Mouse (Mus musculus) limb, embryonic 12.5 days (tissue): ENCODE results near the gene Tedc2. TPM values are rescaled to one million over a fixed set of nuclear protein-coding genes. Genes with fewer than 3 reads are reported as not detected.
A peak's percentile ranks its signal among the peaks of the same experiment; 100 is the strongest.

Source experiments
- ATAC-seq: fragments of 200-750 bp; cut with Nextera tagmentation; 2 replicates; pipeline ENCODE4 v1.8.0; 2017; ENCODE audit warnings: low read depth, moderate TSS enrichment; ENCODE audit not compliant: insufficient number of reproducible peaks, insufficient read depth, low FRiP score, low TSS enrichment
- H3K27ac ChIP-seq: fragments of 300-500 bp; sonication (generic); 2 replicates; pipeline ENCODE4 v1.5.1; 2016; ENCODE audit warnings: mild to moderate bottlenecking, moderate library complexity
- H3K27me3 ChIP-seq: fragments of 300-500 bp; sonication (generic); 2 replicates; pipeline ENCODE4 v1.6.1; 2016; ENCODE audit warnings: mild to moderate bottlenecking, moderate library complexity
- H3K36me3 ChIP-seq: fragments of 300-500 bp; sonication (generic); 2 replicates; pipeline ENCODE4 v1.6.1; 2016; ENCODE audit warnings: mild to moderate bottlenecking, moderate library complexity
- H3K4me1 ChIP-seq: fragments of 300-500 bp; sonication (generic); replicated peaks from 2 replicates; pipeline ENCODE4 v1.6.1; 2016
- H3K4me2 ChIP-seq: fragments of 300-500 bp; sonication (generic); 2 replicates; pipeline ENCODE4 v1.6.1; 2016; ENCODE audit warnings: mild to moderate bottlenecking, moderate library complexity
- H3K4me3 ChIP-seq: fragments of 300-500 bp; sonication (generic); replicated peaks from 2 replicates; pipeline ENCODE4 v1.5.1; 2016; ENCODE audit warnings: mild to moderate bottlenecking
- H3K9ac ChIP-seq: fragments of 300-500 bp; sonication (generic); replicated peaks from 2 replicates; pipeline ENCODE4 v1.6.1; 2016; ENCODE audit warnings: mild to moderate bottlenecking, moderate library complexity
- H3K9me3 ChIP-seq: fragments of 300-500 bp; sonication (generic); 2 replicates; pipeline ENCODE4 v1.6.1; 2016; ENCODE audit warnings: mild to moderate bottlenecking, moderate library complexity
- WGBS: fragments of 180-500 bp; shearing (Covaris S2); methylation state at CpG from one replicate; pipeline ENCODE4 v1.1.7; 2016; 5-methylcytosine and 5-hydroxymethylcytosine counted together
- polyA plus RNA-seq: library from polyadenylated mRNA; unstranded; fragments of >200 nt; fragmentation: Nextera tagmentation; extraction: Ambion mirVana; gene quantifications from 2 replicates; pipeline ENCODE4 v1.2.1, GENCODE M21; 2016

Tedc2 gene
- polyA plus RNA-seq, 1 experiment from 2014 or later: 18.3 TPM

GRCm38 (mm10) chr17:24191481-24191880 is 29.2 kb downstream of the Tedc2 start:
- WGBS: 71% methylated on average over 4 of the region's 4 CpGs
- no peak overlapping the region for H3K27ac ChIP-seq

GRCm38 (mm10) chr17:24190934-24191333 is 29.7 kb downstream of the Tedc2 start:
- WGBS: 80% methylated on average over 2 of the region's 2 CpGs

More at GRCm38 (mm10) chr17:24191481-24191880, 29.2 kb downstream of the Tedc2 start:
- ATAC-seq: no peak
- no peaks in the 10 kb centered on the region for H3K27me3 ChIP-seq
- H3K4me3 ChIP-seq: no peak overlapping the region
- H3K9me3 ChIP-seq: no peaks in the 10 kb centered on the region
- H3K4me1 ChIP-seq: peaks cover 18% of the 10 kb centered on the region
- peaks cover 17% of the 10 kb centered on the region for H3K36me3 ChIP-seq
- H3K9ac ChIP-seq: no peak overlapping the region
- H3K4me2 ChIP-seq: no peak overlapping the region

DNA sequence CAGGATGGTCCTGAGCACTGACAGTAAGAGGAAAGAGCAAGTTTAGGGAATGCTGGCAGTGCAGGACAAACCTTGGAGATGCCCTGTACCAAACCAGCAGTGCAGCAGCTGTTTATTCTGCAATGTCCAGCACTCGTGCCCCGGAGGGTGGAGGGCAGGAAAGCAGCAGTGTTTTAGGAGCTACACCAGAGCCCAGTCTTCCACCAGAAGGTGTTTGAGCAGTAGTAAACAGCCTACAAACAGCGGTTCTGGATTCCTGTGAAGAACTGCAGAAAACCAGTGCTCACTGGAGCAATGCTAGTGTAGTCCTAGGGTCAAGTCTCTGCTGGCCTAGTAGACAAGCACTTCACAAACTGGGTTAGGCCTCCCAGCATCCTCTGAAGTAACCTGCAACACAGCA is 46.4 kb downstream of the Tedc2 start:
- no peak overlapping the region for H3K4me3 ChIP-seq
- H3K27ac ChIP-seq: no peak overlapping the region
- H3K36me3 ChIP-seq: no peaks in the 10 kb centered on the region
- ATAC-seq: no peak
- no peaks in the 10 kb centered on the region for H3K27me3 ChIP-seq
- no peaks in the 10 kb centered on the region for H3K9me3 ChIP-seq
- H3K4me2 ChIP-seq: no peak overlapping the region
- no peak overlapping the region for H3K9ac ChIP-seq
- WGBS: 72% methylated on average over 3 of the region's 3 CpGs
- peaks cover 7% of the 10 kb centered on the region for H3K4me1 ChIP-seq

More at GRCm38 (mm10) chr17:24190934-24191333, 29.7 kb downstream of the Tedc2 start:
- no peak overlapping the region for H3K4me2 ChIP-seq
- H3K9ac ChIP-seq: no peak overlapping the region
- no peaks in the 10 kb centered on the region for H3K9me3 ChIP-seq
- no peak overlapping the region for H3K27ac ChIP-seq
- H3K36me3 ChIP-seq: peaks cover 21% of the 10 kb centered on the region
- no peaks in the 10 kb centered on the region for H3K27me3 ChIP-seq
- H3K4me1 ChIP-seq: peaks cover 18% of the 10 kb centered on the region
- no peak overlapping the region for H3K4me3 ChIP-seq
- no peak for ATAC-seq

GRCm38 (mm10) chr17:24173423-24173822 is 47.2 kb downstream of the Tedc2 start:
- H3K27ac ChIP-seq: no peak overlapping the region
- H3K9ac ChIP-seq: no peak overlapping the region
- H3K4me3 ChIP-seq: no peak overlapping the region
- no peaks in the 10 kb centered on the region for H3K9me3 ChIP-seq
- H3K36me3 ChIP-seq: no peaks in the 10 kb centered on the region
- 9% methylated on average over 3 of the region's 3 CpGs for WGBS
- H3K4me1 ChIP-seq: peaks cover 7% of the 10 kb centered on the region
- H3K4me2 ChIP-seq: no peak overlapping the region
- no peaks in the 10 kb centered on the region for H3K27me3 ChIP-seq
- no peak for ATAC-seq

- 82% methylated on average over 4 of the region's 4 CpGs for WGBS
Measured at GRCm38 (mm10) chr17:24171738-24172137, 48.9 kb downstream of the Tedc2 start.

DNA sequence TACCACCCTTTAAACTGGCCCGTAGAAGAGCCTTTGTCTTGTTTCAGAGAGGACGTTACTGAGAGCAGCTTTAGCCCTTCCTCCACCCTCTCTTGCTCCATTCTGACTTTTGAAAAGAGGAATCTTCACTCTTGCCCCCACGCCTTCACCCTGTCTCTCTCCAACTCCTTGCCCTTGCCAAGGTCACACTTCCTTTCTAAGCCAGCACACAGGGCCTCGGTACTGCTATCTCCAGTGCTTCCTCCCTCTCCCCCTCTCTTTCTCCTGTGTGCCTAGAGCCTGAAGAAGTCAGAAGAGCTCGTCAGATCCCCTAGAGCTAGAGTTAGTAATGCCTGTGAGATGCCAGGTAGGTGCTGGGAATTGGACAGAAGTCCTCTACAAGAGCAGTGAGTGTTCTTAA is 49.9 kb downstream of the Tedc2 start:
- Histone ChIP-seq H3K27me3 (no peaks in the 10 kb centered on the region), H3K4me2 (no peak overlapping the region), H3K36me3 (peaks cover 18% of the 10 kb centered on the region)

More at GRCm38 (mm10) chr17:24171738-24172137, 48.9 kb downstream of the Tedc2 start:
- Histone ChIP-seq H3K4me2 (no peak overlapping the region), H3K9ac (no peak overlapping the region), H3K4me3 (no peak overlapping the region), H3K4me1 (peaks cover 19% of the 10 kb centered on the region), H3K27me3 (no peaks in the 10 kb centered on the region), H3K9me3 (no peaks in the 10 kb centered on the region), H3K27ac (no peak overlapping the region), H3K36me3 (peaks cover 11% of the 10 kb centered on the region)
- ATAC-seq: no peak

DNA sequence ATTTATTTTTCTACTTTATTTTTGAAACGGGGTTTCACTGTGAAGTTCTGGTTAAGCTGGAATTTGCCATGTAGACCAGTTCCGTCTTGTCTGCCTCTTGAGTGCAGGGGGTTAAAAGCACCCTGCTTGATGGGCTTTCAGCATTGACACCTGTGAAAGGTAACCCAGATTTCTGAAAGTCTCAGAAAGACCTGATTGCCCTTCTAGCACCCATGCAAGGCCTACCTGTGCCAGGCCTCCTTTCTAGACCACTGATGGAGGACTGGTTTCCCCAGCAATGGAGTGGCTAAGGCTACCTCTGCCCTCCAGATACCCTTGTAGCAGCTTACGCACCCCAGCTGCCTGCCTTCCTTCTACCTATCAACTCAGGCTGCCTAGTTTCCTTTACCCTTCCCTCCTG is 50.5 kb downstream of the Tedc2 start:
- Histone ChIP-seq H3K4me3 (peak overlapping the region; percentile 88), H3K9ac (peak overlapping the region; percentile 85), H3K9me3 (no peaks in the 10 kb centered on the region), H3K27me3 (no peaks in the 10 kb centered on the region), H3K4me1 (peaks cover 19% of the 10 kb centered on the region), H3K4me2 (peak overlapping the region; percentile 92), H3K36me3 (peaks cover 24% of the 10 kb centered on the region), H3K27ac (peak overlapping the region; percentile 97; the same call in 1 of the 2 replicates)
- 72% methylated on average over 3 of the region's 3 CpGs for WGBS
- no peak for ATAC-seq

More for the DNA sequence above, 49.9 kb downstream of the Tedc2 start:
- ATAC-seq: no peak
- 82% methylated on average over 5 of the region's 5 CpGs for WGBS
- H3K27ac ChIP-seq: no peak overlapping the region
- no peak overlapping the region for H3K9ac ChIP-seq
- H3K4me1 ChIP-seq: peaks cover 19% of the 10 kb centered on the region
- no peak overlapping the region for H3K4me3 ChIP-seq
- H3K9me3 ChIP-seq: no peaks in the 10 kb centered on the region

GRCm38 (mm10) chr17:24169317-24170065 is 51.2 kb downstream of the Tedc2 start, which contains the start of gene Atp6v0c:
Gene Atp6v0c (minus strand): TSS chr17:24169702.
- no peaks in the 10 kb centered on the region for H3K27me3 ChIP-seq
- peak within 1 kb of the TSS; percentile 85 for H3K9ac ChIP-seq
- H3K4me1 ChIP-seq: peaks cover 19% of the 10 kb centered on the region
- peak; percentile 85 for ATAC-seq
- H3K9me3 ChIP-seq: no peaks in the 10 kb centered on the region
- peaks cover 30% of the 10 kb centered on the region for H3K36me3 ChIP-seq
- under 1% methylated on average over 58 of the region's 58 CpGs for WGBS
- peak within 1 kb of the TSS; percentile 92 for H3K4me2 ChIP-seq
- H3K4me3 ChIP-seq: peak within 1 kb of the TSS; percentile 88
- peak within 1 kb of the TSS; percentile 97 for H3K27ac ChIP-seq

- Histone ChIP-seq H3K27ac (peak overlapping the region; percentile 97), H3K9me3 (no peaks in the 10 kb centered on the region), H3K4me1 (peaks cover 19% of the 10 kb centered on the region), H3K36me3 (peaks cover 31% of the 10 kb centered on the region), H3K4me3 (peak overlapping the region; percentile 88), H3K27me3 (no peaks in the 10 kb centered on the region), H3K4me2 (peak overlapping the region; percentile 92), H3K9ac (peak overlapping the region; percentile 85)
- ATAC-seq: peak; percentile 52
- under 1% methylated on average over 39 of the region's 41 CpGs for WGBS
Measured at GRCm38 (mm10) chr17:24168590-24169277, 51.9 kb downstream of the Tedc2 start.

GRCm38 (mm10) chr17:24167891-24168505 is 52.7 kb downstream of the Tedc2 start:
- Histone ChIP-seq H3K9me3 (no peaks in the 10 kb centered on the region), H3K4me2 (peak overlapping the region; percentile 92), H3K27me3 (no peaks in the 10 kb centered on the region), H3K4me1 (peaks cover 21% of the 10 kb centered on the region), H3K27ac (peak overlapping the region; percentile 97), H3K4me3 (peak overlapping the region; percentile 88), H3K9ac (peak overlapping the region; percentile 85), H3K36me3 (peaks cover 31% of the 10 kb centered on the region)
- ATAC-seq: no peak
- 51% methylated on average over 7 of the region's 7 CpGs for WGBS

DNA sequence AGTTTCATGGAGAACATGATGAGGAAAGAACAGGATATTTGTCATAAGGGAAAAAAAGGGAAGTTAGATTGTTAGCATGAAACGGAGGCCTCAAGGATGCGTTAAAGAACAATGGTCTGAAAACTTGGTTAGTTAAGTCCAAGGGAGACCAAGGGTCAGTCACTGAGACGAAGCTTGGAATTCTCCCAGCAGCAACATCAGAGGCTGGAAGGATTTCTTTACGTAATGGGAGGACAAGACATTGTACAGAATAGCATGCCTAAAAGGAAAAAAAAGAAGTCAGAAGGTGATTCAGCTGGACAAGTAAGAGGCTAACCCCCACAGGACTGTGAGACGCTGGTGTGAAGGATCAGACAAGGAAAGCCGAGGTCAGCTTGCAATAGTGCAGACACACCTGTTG is 53.5 kb downstream of the Tedc2 start:
- H3K27ac ChIP-seq: no peak overlapping the region
- no peak for ATAC-seq
- no peak overlapping the region for H3K9ac ChIP-seq
- peak overlapping the region; percentile 92 for H3K4me2 ChIP-seq
- H3K4me3 ChIP-seq: no peak overlapping the region
- peaks cover 31% of the 10 kb centered on the region for H3K36me3 ChIP-seq
- 91% methylated on average over 6 of the region's 6 CpGs for WGBS
- H3K4me1 ChIP-seq: peaks cover 27% of the 10 kb centered on the region
- no peaks in the 10 kb centered on the region for H3K27me3 ChIP-seq
- no peaks in the 10 kb centered on the region for H3K9me3 ChIP-seq
